Mouse (Mus musculus) limb, embryonic 14.5 days (tissue): Measurements from ENCODE around the gene Dnajb6. TPM values are rescaled to one million over a fixed set of nuclear protein-coding genes. Genes with fewer than 3 reads are reported as not detected.
"Not testable (repeated sequence)": the region's sequence is repeated elsewhere in the genome, so short reads cannot be mapped to it uniquely, and the experiment has no call there.

Source experiments
- ATAC-seq: fragments of 200-750 bp; cut with Nextera tagmentation; 2 replicates; pipeline ENCODE4 v1.8.0; 2017; ENCODE audit warnings: low read depth, moderate number of reproducible peaks, moderate TSS enrichment; ENCODE audit not compliant: low FRiP score
- DNase-seq: peaks from one replicate; pipeline ENCODE4 v3.0.0-alpha.2; 2015; ENCODE audit warnings: low spot score
- H3K27ac ChIP-seq: fragments of 300-500 bp; sonication (generic); replicated peaks from 2 replicates; pipeline ENCODE4 v1.5.1; 2014; ENCODE audit warnings: low read depth, mild to moderate bottlenecking, low read length, moderate library complexity, mixed read lengths
- H3K27me3 ChIP-seq: fragments of 300-500 bp; sonication (generic); 2 replicates; pipeline ENCODE4 v1.6.1; 2014; ENCODE audit warnings: low read length, mixed read lengths; ENCODE audit not compliant: control insufficient read depth, insufficient read depth
- H3K36me3 ChIP-seq: fragments of 300-500 bp; sonication (generic); 2 replicates; pipeline ENCODE4 v1.6.1; 2014; ENCODE audit warnings: mild to moderate bottlenecking, low read length, moderate library complexity, mixed read lengths; ENCODE audit not compliant: control insufficient read depth, insufficient read depth
- H3K4me1 ChIP-seq: fragments of 300-500 bp; sonication (generic); 2 replicates; pipeline ENCODE4 v1.6.1; 2014; ENCODE audit warnings: antibody characterized with exemption, low read length, mixed read lengths; ENCODE audit not compliant: control insufficient read depth, insufficient read depth
- H3K4me2 ChIP-seq: fragments of 300-500 bp; sonication (generic); replicated peaks from 2 replicates; pipeline ENCODE4 v1.6.1; 2014; ENCODE audit warnings: low read depth, mild to moderate bottlenecking, low read length, moderate library complexity; ENCODE audit not compliant: severe bottlenecking
- H3K4me3 ChIP-seq: fragments of 300-500 bp; sonication (generic); replicated peaks from 2 replicates; pipeline ENCODE4 v1.5.1; 2014; ENCODE audit warnings: low read length
- H3K9ac ChIP-seq: fragments of 300-500 bp; sonication (generic); 2 replicates; pipeline ENCODE4 v1.6.1; 2014; ENCODE audit warnings: mild to moderate bottlenecking, low read depth, low read length, moderate library complexity; ENCODE audit not compliant: severe bottlenecking
- H3K9me3 ChIP-seq: fragments of 300-500 bp; sonication (generic); 2 replicates; pipeline ENCODE4 v1.6.1; 2016; ENCODE audit warnings: low read length; ENCODE audit not compliant: control insufficient read depth
- POLR2A ChIP-seq: fragments of 200-500 bp; IDR thresholded peaks from 2 replicates; pipeline ENCODE4 v1.8.0; 2012; ENCODE audit warnings: inconsistent platforms, mild to moderate bottlenecking, moderate library complexity, borderline replicate concordance; ENCODE audit not compliant: insufficient read depth, insufficient read length; ENCODE audit errors: extremely low read depth
- WGBS: fragments of 180-500 bp; shearing (Covaris S2); extraction: QIAGEN DNeasy Blood & Tissue Kit; methylation state at CpG from one replicate; pipeline ENCODE4 v1.1.7; 2014; 5-methylcytosine and 5-hydroxymethylcytosine counted together
- polyA plus RNA-seq, 2 experiments: library from polyadenylated mRNA; depleted of rRNA in 1 of 2; stranded (reverse) in 1 of 2; unstranded in 1 of 2; fragments of >200 nt; fragmentation: Nextera tagmentation in 1 of 2; extraction: Ambion mirVana in 1 of 2; gene quantifications; 2 replicates each; pipeline versions ENCODE4 v1.2.1 to v1.2.3; 2012 to 2014

The Dnajb6 gene
- polyA plus RNA-seq, 2 experiments, result 96.9 to 123 TPM

DNA sequence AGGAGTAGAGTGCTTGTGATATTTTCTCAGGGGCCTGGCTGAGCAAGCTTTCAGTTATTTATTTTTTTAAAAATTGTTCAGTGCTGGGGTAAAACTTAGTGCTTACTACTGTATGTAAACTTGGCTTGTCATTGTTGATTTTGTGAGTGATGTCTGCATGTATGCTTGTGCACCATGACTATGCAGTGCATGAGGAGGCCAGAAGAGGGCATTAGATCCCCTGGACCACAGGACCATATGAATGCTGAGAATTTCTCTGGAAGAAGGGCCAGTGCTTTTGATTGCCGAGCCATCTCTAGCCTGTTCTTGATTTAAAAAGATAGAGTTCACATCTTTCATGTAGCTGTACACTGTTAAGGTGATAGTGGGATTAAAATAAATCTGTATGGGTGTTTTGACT is 35.4 kb downstream of the Dnajb6 start:
- no peak overlapping the region for H3K4me2 ChIP-seq
- no peaks in the 10 kb centered on the region for H3K9me3 ChIP-seq
- no peak overlapping the region for H3K27ac ChIP-seq
- WGBS, result 79% methylated on average over 1 of the region's 1 CpGs
- H3K27me3 ChIP-seq, result no peaks in the 10 kb centered on the region
- H3K9ac ChIP-seq, result no peak overlapping the region
- TF ChIP-seq POLR2A, result no peak
- no peak overlapping the region for H3K4me3 ChIP-seq
- peaks cover 64% of the 10 kb centered on the region for H3K36me3 ChIP-seq
- H3K4me1 ChIP-seq, result no peaks in the 10 kb centered on the region
- ATAC-seq, result no peak
- no peak for DNase-seq

DNA sequence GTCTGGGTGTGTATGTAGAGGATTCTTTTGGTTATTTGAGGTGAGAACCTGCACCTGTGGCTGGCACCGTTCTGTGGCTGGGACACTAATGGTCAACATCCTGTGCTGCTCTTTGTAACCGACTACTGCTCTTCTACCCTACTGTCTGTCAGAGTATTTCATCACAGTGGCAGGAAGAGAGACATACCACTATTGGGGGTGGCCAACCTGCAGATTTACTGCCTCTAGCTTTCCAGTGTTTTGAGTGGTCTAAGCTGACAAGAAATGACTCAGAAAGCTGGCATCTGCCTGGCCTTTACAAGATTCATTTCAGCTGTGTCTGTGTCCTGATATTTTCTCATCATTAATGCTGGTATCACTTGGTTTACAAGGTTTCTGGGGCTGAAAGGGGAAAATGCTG is 36.5 kb downstream of the Dnajb6 start:
- H3K9me3 ChIP-seq, result no peaks in the 10 kb centered on the region
- H3K36me3 ChIP-seq, result peaks cover 66% of the 10 kb centered on the region
- no peak overlapping the region for H3K4me3 ChIP-seq
- H3K4me2 ChIP-seq, result no peak overlapping the region
- H3K9ac ChIP-seq, result no peak overlapping the region
- H3K4me1 ChIP-seq, result no peaks in the 10 kb centered on the region
- TF ChIP-seq POLR2A, result no peak
- H3K27ac ChIP-seq, result no peak overlapping the region
- H3K27me3 ChIP-seq, result no peaks in the 10 kb centered on the region
- 60% methylated on average over 2 of the region's 2 CpGs for WGBS
- ATAC-seq, result no peak
- DNase-seq, result no peak

DNA sequence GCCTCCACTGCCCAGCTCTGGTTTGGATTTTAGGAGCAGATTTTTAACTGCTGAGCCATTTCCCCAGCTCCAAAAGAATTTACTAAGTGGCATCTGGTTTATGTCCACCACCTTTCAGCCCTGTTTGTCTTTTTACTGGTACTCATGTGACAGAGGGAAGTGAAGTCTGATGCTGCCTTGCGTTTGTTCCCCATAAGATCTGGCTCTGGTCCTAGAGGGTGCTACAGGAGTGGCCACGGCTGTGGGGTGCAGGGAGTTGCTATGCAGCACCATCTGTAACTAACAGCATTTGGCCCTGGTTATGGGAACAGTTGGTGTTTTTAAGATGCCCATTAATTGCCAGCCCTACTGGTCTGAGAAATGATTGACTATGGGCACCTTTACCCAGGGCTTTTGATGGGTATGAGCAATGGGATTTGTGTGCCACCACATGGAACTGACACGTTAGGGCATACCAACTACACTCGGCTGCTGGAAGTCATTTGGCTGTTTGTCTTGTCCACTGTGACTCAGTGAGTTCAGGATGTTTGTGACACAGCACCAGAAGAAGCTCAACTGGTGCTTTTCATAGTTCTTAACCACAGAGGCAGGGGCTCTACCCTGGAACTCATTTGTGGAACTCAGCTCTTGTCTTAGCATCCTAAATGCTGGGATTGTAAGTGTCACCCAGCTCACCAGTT is 37.3 kb downstream of the Dnajb6 start:
- no peak for TF ChIP-seq POLR2A
- H3K9me3 ChIP-seq, result no peaks in the 10 kb centered on the region
- no peak overlapping the region for H3K27ac ChIP-seq
- no peak overlapping the region for H3K4me3 ChIP-seq
- no peak overlapping the region for H3K4me2 ChIP-seq
- H3K4me1 ChIP-seq, result no peaks in the 10 kb centered on the region
- peaks cover 65% of the 10 kb centered on the region for H3K36me3 ChIP-seq
- H3K9ac ChIP-seq, result no peak overlapping the region
- ATAC-seq, result no peak
- no peak for DNase-seq
- H3K27me3 ChIP-seq, result no peaks in the 10 kb centered on the region
- WGBS, result 52% methylated on average over 4 of the region's 4 CpGs

- Histone ChIP-seq H3K4me2 (no peak overlapping the region), H3K27ac (no peak overlapping the region), H3K36me3 (peaks cover 66% of the 10 kb centered on the region), H3K9me3 (no peaks in the 10 kb centered on the region), H3K4me1 (no peaks in the 10 kb centered on the region), H3K4me3 (no peak overlapping the region), H3K27me3 (no peaks in the 10 kb centered on the region), H3K9ac (no peak overlapping the region)
- 85% methylated on average over 13 of the region's 13 CpGs for WGBS
- no peak for DNase-seq
- no peak for TF ChIP-seq POLR2A
- no peak for ATAC-seq
Observed at GRCm38 (mm10) chr5:29773460-29774150, 38.1 kb downstream of the Dnajb6 start.

- no peak for DNase-seq
- no peaks in the 10 kb centered on the region for H3K9me3 ChIP-seq
- peaks cover 66% of the 10 kb centered on the region for H3K36me3 ChIP-seq
- no peak for TF ChIP-seq POLR2A
- no peaks in the 10 kb centered on the region for H3K27me3 ChIP-seq
- no peaks in the 10 kb centered on the region for H3K4me1 ChIP-seq
- H3K9ac ChIP-seq, result no peak overlapping the region
- no peak for ATAC-seq
- 84% methylated on average over 5 of the region's 5 CpGs for WGBS
- no peak overlapping the region for H3K27ac ChIP-seq
- no peak overlapping the region for H3K4me3 ChIP-seq
- H3K4me2 ChIP-seq, result no peak overlapping the region
Observed at GRCm38 (mm10) chr5:29775437-29775836, 39.9 kb downstream of the Dnajb6 start.

DNA sequence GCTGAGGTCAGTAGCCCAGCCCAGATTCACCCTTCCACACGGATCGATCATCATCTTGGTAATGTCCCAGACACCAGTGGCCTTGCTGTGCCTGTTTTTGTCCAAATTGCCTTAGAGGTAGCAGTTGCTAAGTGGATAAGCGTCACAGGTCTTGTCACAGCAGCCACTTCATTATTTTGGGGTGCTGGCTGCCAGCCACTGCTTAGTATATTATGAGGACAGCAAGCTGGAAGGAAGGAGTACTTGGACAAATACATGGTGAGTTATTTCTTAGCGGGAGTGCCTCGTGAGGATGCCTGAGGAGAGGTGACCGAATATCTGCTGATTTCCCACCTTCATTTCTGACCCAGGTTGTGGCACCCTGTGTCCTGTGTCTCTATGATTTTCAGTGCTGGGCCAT is 42.5 kb downstream of the Dnajb6 start:
- 93% methylated on average over 6 of the region's 6 CpGs for WGBS
- H3K36me3 ChIP-seq, result peaks cover 57% of the 10 kb centered on the region
- H3K9me3 ChIP-seq, result no peaks in the 10 kb centered on the region
- no peak overlapping the region for H3K4me2 ChIP-seq
- no peaks in the 10 kb centered on the region for H3K27me3 ChIP-seq
- no peak for TF ChIP-seq POLR2A
- H3K4me3 ChIP-seq, result no peak overlapping the region
- no peaks in the 10 kb centered on the region for H3K4me1 ChIP-seq
- no peak overlapping the region for H3K27ac ChIP-seq
- DNase-seq (no peak), ATAC-seq (no peak)
- H3K9ac ChIP-seq, result no peak overlapping the region

- not testable (repeated sequence) for H3K27me3 ChIP-seq, H3K27ac ChIP-seq, DNase-seq, ATAC-seq, H3K9me3 ChIP-seq, H3K4me3 ChIP-seq, H3K9ac ChIP-seq, H3K4me1 ChIP-seq, H3K4me2 ChIP-seq
- peaks cover 47% of the 10 kb centered on the region for H3K36me3 ChIP-seq
- 97% methylated on average over 9 of the region's 9 CpGs for WGBS
Observed at GRCm38 (mm10) chr5:29779733-29780132, 44.2 kb downstream of the Dnajb6 start.
